Comparison of ENCODE assay signal across 22 mouse cellular contexts in the genomic region with DNA sequence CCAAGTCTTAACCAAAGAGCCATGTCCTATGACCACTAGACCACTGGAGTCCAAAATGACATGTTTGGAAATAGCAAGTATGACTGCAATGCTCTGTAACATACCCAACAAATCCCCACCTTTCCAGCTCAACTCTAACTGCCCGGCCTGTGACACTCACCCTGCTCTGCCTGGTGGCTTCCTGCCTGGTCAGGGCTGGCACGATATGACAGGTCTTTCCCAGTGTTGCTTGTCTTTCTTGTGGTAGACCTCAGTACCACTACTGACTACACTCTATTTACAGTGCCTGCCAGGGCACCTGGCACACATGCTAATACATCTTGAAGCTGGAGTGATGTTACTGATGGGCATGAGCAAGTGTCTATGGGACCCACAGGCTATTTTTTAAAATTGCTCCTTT. TPM values are rescaled to one million over a fixed set of nuclear protein-coding genes. Genes with fewer than 3 reads are reported as not detected.
DNase-seq lines count a peak whose midpoint lies in the region; ATAC-seq and TF ChIP-seq lines count a peak whose summit lies in the region.
"Had no signal": no experiment of that assay in that cellular context is flagged by ENCODE, and none has a peak within 500 bp of the region (broad histone marks: within the 10 kb centered on the region; RNA-seq: fewer than 3 reads in every experiment).

No protein-coding gene starts in this region.

- H3K27ac ChIP-seq in heart, embryonic 11.5 days (ENCODE audit: low read depth, low read length), result no peak overlapping the region
- peak overlapping the region; percentile 33 for H3K27ac ChIP-seq in brown adipose tissue, adult 24 weeks (replicated peaks; ENCODE audit: low read depth, low read length)
- H3K27ac ChIP-seq: gastrocnemius, adult 2 months; heart, embryonic 10.5 days; hindbrain, embryonic 12.5 days; hindbrain, embryonic 15.5 days had no signal

- peak; percentile 93 for DNase-seq in heart, adult 11 months
- DNase-seq in testis, postnatal 10 days (ENCODE audit: low spot score), result peak; percentile 21
- no peak for DNase-seq in testis, postnatal 14 days (ENCODE audit: low spot score)
- no peak for DNase-seq in left cerebral cortex, postnatal 10 days (ENCODE audit: extremely low spot score in 1 of 2, low spot score in 2 of 2)
- no peak for DNase-seq in left cerebral cortex, postnatal 4 days
- DNase-seq: adrenal gland, adult 2 months; adrenal gland, postnatal 14 days; B cell, adult 2 months; cerebellum, adult 11-12 months; cerebellum, adult 8-10 months; cerebellum, postnatal 10 days; forebrain, postnatal 0 days; gastrocnemius, adult 2 months; gastrocnemius, postnatal 14 days; heart, adult 18-20 months had no signal

- no peaks in the 10 kb centered on the region for H3K27me3 ChIP-seq in heart, embryonic 11.5 days (ENCODE audit: control insufficient read depth, insufficient read depth, low read length)
- no peaks in the 10 kb centered on the region for H3K27me3 ChIP-seq in myocyte (ENCODE audit: control insufficient read depth, insufficient read depth, insufficient read length)
- H3K27me3 ChIP-seq: hindbrain, embryonic 12.5 days; hindbrain, embryonic 15.5 days had no signal

- intact Hi-C loops in left cerebral cortex, postnatal 10 days (cut with DNase I), result loop anchor here (5.0 kb wide), 1 partner anchor 395 kb away; no protein-coding TSS in a partner anchor
- intact Hi-C loops in left cerebral cortex, postnatal 4 days (cut with DNase I), result no loop called here

- H3K9ac ChIP-seq in heart, embryonic 11.5 days (ENCODE audit: low read depth, low read length), result no peak overlapping the region
- H3K9ac ChIP-seq: forebrain, postnatal 0 days; hindbrain, embryonic 12.5 days; hindbrain, embryonic 15.5 days had no signal

- peaks cover 16% of the 10 kb centered on the region for H3K36me3 ChIP-seq in heart, embryonic 11.5 days (ENCODE audit: control insufficient read depth, insufficient read depth, low read length)
- peaks cover 77% of the 10 kb centered on the region for H3K36me3 ChIP-seq in myocyte (ENCODE audit: control insufficient read depth, insufficient read depth)

- no peak overlapping the region for H3ac ChIP-seq in myocyte (ENCODE audit: control insufficient read depth, insufficient read length)

- ATAC-seq in heart, embryonic 11.5 days (replicated peaks; ENCODE audit: insufficient number of reproducible peaks, low FRiP score, low TSS enrichment), result no peak
- ATAC-seq: forebrain, embryonic 14.5 days; forebrain, postnatal 0 days had no signal

- H3K79me2 ChIP-seq in myocyte (ENCODE audit: control insufficient read depth, insufficient read depth), result no peaks in the 10 kb centered on the region

- H3K4me3 ChIP-seq in heart, embryonic 11.5 days (ENCODE audit: low read depth, low read length), result no peak overlapping the region
- H3K4me3 ChIP-seq in brown adipose tissue, adult 24 weeks (ENCODE audit: insufficient read depth, low read depth, low read length), result no peak overlapping the region
- no peak overlapping the region for H3K4me3 ChIP-seq in myocyte
- H3K4me3 ChIP-seq: gastrocnemius, adult 2 months; heart, embryonic 10.5 days; hindbrain, embryonic 12.5 days; hindbrain, embryonic 15.5 days had no signal

- no peak overlapping the region for H3K4me2 ChIP-seq in heart, embryonic 11.5 days
- no peak overlapping the region for H3K4me2 ChIP-seq in myocyte (ENCODE audit: low read depth)
- H3K4me2 ChIP-seq: hindbrain, embryonic 12.5 days; hindbrain, embryonic 15.5 days had no signal

- 92% methylated on average over 2 of the region's 2 CpGs for WGBS in heart, embryonic 11.5 days (ENCODE audit: insufficient replicate concordance)

- peak; percentile 17 for TF ChIP-seq POLR2A in myocyte (IDR thresholded peaks at IDR 0.05; ENCODE audit: insufficient read length, low read depth)

- H3K4me1 ChIP-seq in heart, embryonic 11.5 days (ENCODE audit: control insufficient read depth, insufficient read depth, low read length), result no peaks in the 10 kb centered on the region
- peaks cover 26% of the 10 kb centered on the region for H3K4me1 ChIP-seq in brown adipose tissue, adult 24 weeks (ENCODE audit: control insufficient read depth, insufficient read depth, insufficient read length, low read length)
- H3K4me1 ChIP-seq: heart, embryonic 10.5 days; hindbrain, embryonic 12.5 days; hindbrain, embryonic 15.5 days had no signal

- H3K9me3 ChIP-seq in heart, embryonic 11.5 days (replicated peaks; ENCODE audit: control insufficient read depth, low read length), result no peaks in the 10 kb centered on the region
- H3K9me3 ChIP-seq: heart, embryonic 10.5 days; hindbrain, embryonic 12.5 days; hindbrain, embryonic 15.5 days had no signal

TF ChIP-seq in myocyte, 11 proteins besides CTCF, POLR2A, EP300 and RAD21:
- TF ChIP-seq CEBPB (IDR thresholded peaks at IDR 0.05; ENCODE audit: insufficient read depth, poor library complexity, severe bottlenecking) (no peak), POLR2AphosphoS2 (IDR thresholded peaks at IDR 0.05; ENCODE audit: insufficient read length, low read depth) (no peak), TCF3 (IDR thresholded peaks at IDR 0.05; ENCODE audit: insufficient read length, low read depth) (no peak), REST (IDR thresholded peaks at IDR 0.05; ENCODE audit: insufficient read depth, insufficient read length) (no peak), TCF12 (IDR thresholded peaks at IDR 0.05; ENCODE audit: insufficient read depth, poor library complexity, severe bottlenecking) (no peak), SRF (IDR thresholded peaks at IDR 0.05; ENCODE audit: control insufficient read depth, insufficient read length, low read depth) (no peak), E2F4 (IDR thresholded peaks at IDR 0.05; ENCODE audit: insufficient read depth) (no peak), MYOG (IDR thresholded peaks at IDR 0.05; ENCODE audit: control insufficient read depth in 1 of 3, insufficient read depth in 1 of 3, insufficient read length in 2 of 3, low read depth in 2 of 3) (no peak), USF1 (IDR thresholded peaks at IDR 0.05; ENCODE audit: low read depth) (no peak), MYOD1 (IDR thresholded peaks at IDR 0.05; ENCODE audit: control insufficient read depth in 1 of 3, insufficient read length in 2 of 3, low read depth in 2 of 3) (no peak)

RNA-seq across cellular contexts. Expression of gene Lysmd4, which starts 15.4 kb away (rescaled TPM):
- 7.8 and 11.3 TPM in 2 replicates for polyA plus RNA-seq in heart, embryonic 11.5 days (2014; fragmentation: Nextera tagmentation; extraction: Ambion mirVana)
- 3.2 and 3.9 TPM in 2 replicates for polyA plus RNA-seq in brown adipose tissue, adult 24 weeks (2012; ENCODE audit: insufficient read depth, insufficient read length, missing spikeins)
- polyA plus RNA-seq in myocyte (2012; fragmentation: generic; extraction: Trizol), result 7.7 TPM
- total RNA-seq in left cerebral cortex, postnatal 10 days (2021), result 10 to 100 TPM; 37.0 to 37.6 TPM
- 10 to 100 TPM; 32.5 to 35.4 TPM for total RNA-seq in left cerebral cortex, postnatal 4 days (2021)

Comparison
In these comparisons a context has a peak if more than half of its experiments do, and no peak if none do; other contexts are left out.
1. DNase-seq: peak in heart, adult 11 months (single experiment) and testis, postnatal 10 days (single experiment); none in testis, postnatal 14 days (single experiment), left cerebral cortex, postnatal 10 days (0 of 2) and left cerebral cortex, postnatal 4 days (single experiment).